Mouse (Mus musculus): ENCODE data around the gene Arrdc5. TPM values are rescaled to one million over a fixed set of nuclear protein-coding genes. Genes with fewer than 3 reads are reported as not detected.

The Arrdc5 gene
- polyA plus RNA-seq, 1 experiment, result not detected

GRCm38 (mm10) chr17:56287830-56288229 is 12.3 kb downstream of the Arrdc5 start:
- H3K4me1 ChIP-seq (ENCODE audit: control insufficient read depth, insufficient read depth, low read length), result peaks cover 19% of the 10 kb centered on the region
- peak; percentile 80 for DNase-seq
- TF ChIP-seq CTCF (conservative IDR thresholded peaks at IDR 0.05; ENCODE audit: insufficient read depth, insufficient read length, low read depth, low read length), result no peak
- no peak for TF ChIP-seq POLR2A (IDR thresholded peaks at IDR 0.05; ENCODE audit: low read depth, low read length)
- 44% methylated on average over 3 of the region's 3 CpGs for WGBS
- H3K27ac ChIP-seq (ENCODE audit: insufficient read depth, low read depth, low read length), result no peak overlapping the region
- no peaks in the 10 kb centered on the region for H3K27me3 ChIP-seq (replicated peaks; ENCODE audit: control insufficient read depth, insufficient read depth, low read length)
- H3K4me3 ChIP-seq (ENCODE audit: insufficient read depth, low read depth, low read length), result peak overlapping the region; percentile 33; the same call in 1 of the 2 replicates
- no peaks in the 10 kb centered on the region for H3K36me3 ChIP-seq (ENCODE audit: control insufficient read depth, insufficient read depth, low read length)

GRCm38 (mm10) chr17:56285995-56286394 is 14.1 kb downstream of the Arrdc5 start:
- Histone ChIP-seq H3K4me3 (ENCODE audit: insufficient read depth, low read depth, low read length) (no peak overlapping the region), H3K36me3 (ENCODE audit: control insufficient read depth, insufficient read depth, low read length) (no peaks in the 10 kb centered on the region), H3K27me3 (replicated peaks; ENCODE audit: control insufficient read depth, insufficient read depth, low read length) (no peaks in the 10 kb centered on the region), H3K4me1 (ENCODE audit: control insufficient read depth, insufficient read depth, low read length) (peaks cover 12% of the 10 kb centered on the region), H3K27ac (ENCODE audit: insufficient read depth, low read depth, low read length) (no peak overlapping the region)
- no peak for TF ChIP-seq CTCF (conservative IDR thresholded peaks at IDR 0.05; ENCODE audit: insufficient read depth, insufficient read length, low read depth, low read length)
- TF ChIP-seq POLR2A (IDR thresholded peaks at IDR 0.05; ENCODE audit: low read depth, low read length), result no peak
- 92% methylated on average over 11 of the region's 11 CpGs for WGBS
- DNase-seq, result no peak

GRCm38 (mm10) chr17:56283316-56283715 is 16.8 kb downstream of the Arrdc5 start:
- H3K4me1 ChIP-seq (ENCODE audit: control insufficient read depth, insufficient read depth, low read length), result peaks cover 8% of the 10 kb centered on the region
- H3K36me3 ChIP-seq (ENCODE audit: control insufficient read depth, insufficient read depth, low read length), result peaks cover 2% of the 10 kb centered on the region; the same call in 1 of the 2 replicates
- WGBS, result 85% methylated on average over 8 of the region's 8 CpGs
- no peak for DNase-seq
- H3K4me3 ChIP-seq (ENCODE audit: insufficient read depth, low read depth, low read length), result no peak overlapping the region
- no peaks in the 10 kb centered on the region for H3K27me3 ChIP-seq (replicated peaks; ENCODE audit: control insufficient read depth, insufficient read depth, low read length)
- TF ChIP-seq CTCF (conservative IDR thresholded peaks at IDR 0.05; ENCODE audit: insufficient read depth, insufficient read length, low read depth, low read length) (no peak), POLR2A (IDR thresholded peaks at IDR 0.05; ENCODE audit: low read depth, low read length) (no peak)
- H3K27ac ChIP-seq (ENCODE audit: insufficient read depth, low read depth, low read length), result no peak overlapping the region

GRCm38 (mm10) chr17:56282802-56283201 is 17.3 kb downstream of the Arrdc5 start:
- Histone ChIP-seq H3K27me3 (replicated peaks; ENCODE audit: control insufficient read depth, insufficient read depth, low read length) (no peaks in the 10 kb centered on the region), H3K27ac (ENCODE audit: insufficient read depth, low read depth, low read length) (no peak overlapping the region), H3K4me1 (ENCODE audit: control insufficient read depth, insufficient read depth, low read length) (peaks cover 7% of the 10 kb centered on the region), H3K36me3 (ENCODE audit: control insufficient read depth, insufficient read depth, low read length) (peaks cover 2% of the 10 kb centered on the region; the same call in 1 of the 2 replicates), H3K4me3 (ENCODE audit: insufficient read depth, low read depth, low read length) (no peak overlapping the region)
- DNase-seq, result no peak
- TF ChIP-seq CTCF (conservative IDR thresholded peaks at IDR 0.05; ENCODE audit: insufficient read depth, insufficient read length, low read depth, low read length), result no peak
- WGBS, result 91% methylated on average over 4 of the region's 4 CpGs

- WGBS, result 93% methylated on average over 12 of the region's 12 CpGs
- peaks cover 13% of the 10 kb centered on the region; the same call in 1 of the 2 replicates for H3K4me1 ChIP-seq (ENCODE audit: control insufficient read depth, insufficient read depth, low read length)
- DNase-seq, result no peak
- TF ChIP-seq POLR2A (IDR thresholded peaks at IDR 0.05; ENCODE audit: low read depth, low read length) (no peak), CTCF (conservative IDR thresholded peaks at IDR 0.05; ENCODE audit: insufficient read depth, insufficient read length, low read depth, low read length) (no peak)
- H3K27me3 ChIP-seq (replicated peaks; ENCODE audit: control insufficient read depth, insufficient read depth, low read length), result no peaks in the 10 kb centered on the region
- H3K36me3 ChIP-seq (ENCODE audit: control insufficient read depth, insufficient read depth, low read length), result peaks cover 2% of the 10 kb centered on the region; the same call in 1 of the 2 replicates
- no peak overlapping the region for H3K4me3 ChIP-seq (ENCODE audit: insufficient read depth, low read depth, low read length)
- H3K27ac ChIP-seq (ENCODE audit: insufficient read depth, low read depth, low read length), result no peak overlapping the region
Measured at GRCm38 (mm10) chr17:56281193-56281592, 18.9 kb downstream of the Arrdc5 start.

- TF ChIP-seq CTCF (conservative IDR thresholded peaks at IDR 0.05; ENCODE audit: insufficient read depth, insufficient read length, low read depth, low read length) (no peak), POLR2A (IDR thresholded peaks at IDR 0.05; ENCODE audit: low read depth, low read length) (no peak)
- WGBS, result 56% methylated on average over 12 of the region's 12 CpGs
- peaks cover 15% of the 10 kb centered on the region; the same call in 1 of the 2 replicates for H3K4me1 ChIP-seq (ENCODE audit: control insufficient read depth, insufficient read depth, low read length)
- peaks cover 2% of the 10 kb centered on the region; the same call in 1 of the 2 replicates for H3K36me3 ChIP-seq (ENCODE audit: control insufficient read depth, insufficient read depth, low read length)
- H3K27me3 ChIP-seq (replicated peaks; ENCODE audit: control insufficient read depth, insufficient read depth, low read length), result no peaks in the 10 kb centered on the region
- no peak overlapping the region for H3K4me3 ChIP-seq (ENCODE audit: insufficient read depth, low read depth, low read length)
- peak overlapping the region; percentile 89 for H3K27ac ChIP-seq (ENCODE audit: insufficient read depth, low read depth, low read length)
- DNase-seq, result peak; percentile 76
Measured at GRCm38 (mm10) chr17:56279481-56280155, 20.5 kb downstream of the Arrdc5 start.

- Histone ChIP-seq H3K27me3 (replicated peaks; ENCODE audit: control insufficient read depth, insufficient read depth, low read length) (no peaks in the 10 kb centered on the region), H3K4me1 (ENCODE audit: control insufficient read depth, insufficient read depth, low read length) (peaks cover 27% of the 10 kb centered on the region; the same call in 1 of the 2 replicates), H3K36me3 (ENCODE audit: control insufficient read depth, insufficient read depth, low read length) (peaks cover 2% of the 10 kb centered on the region; the same call in 1 of the 2 replicates), H3K4me3 (ENCODE audit: insufficient read depth, low read depth, low read length) (no peak overlapping the region), H3K27ac (ENCODE audit: insufficient read depth, low read depth, low read length) (no peak overlapping the region)
- DNase-seq, result no peak
- 92% methylated on average over 5 of the region's 5 CpGs for WGBS
- TF ChIP-seq CTCF (conservative IDR thresholded peaks at IDR 0.05; ENCODE audit: insufficient read depth, insufficient read length, low read depth, low read length), result no peak
- TF ChIP-seq POLR2A (IDR thresholded peaks at IDR 0.05; ENCODE audit: low read depth, low read length), result no peak
Measured at GRCm38 (mm10) chr17:56278340-56278739, 21.7 kb downstream of the Arrdc5 start.
